Comparison of ENCODE assay signal across 8 mouse cellular contexts in the genomic region with DNA sequence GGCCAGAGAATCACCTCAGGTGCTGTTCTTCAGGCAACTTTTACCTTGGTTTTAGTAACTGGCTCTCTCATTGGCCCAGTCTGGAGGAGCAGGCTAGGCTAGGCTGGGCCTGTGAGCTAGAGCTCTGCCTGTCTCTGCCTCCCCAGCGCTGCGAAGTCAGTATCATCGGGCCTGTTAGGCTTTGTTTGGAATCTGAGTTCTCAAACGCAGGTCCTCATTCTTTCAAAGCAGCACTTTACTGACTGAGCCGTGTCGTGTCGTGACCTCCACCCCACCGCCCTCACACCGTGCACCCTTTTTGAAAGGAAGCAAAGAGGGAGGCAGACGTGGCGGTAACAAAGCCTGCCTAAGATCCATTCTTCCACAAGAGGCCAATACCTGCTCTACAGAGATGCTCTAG. TPM values are rescaled to one million over a fixed set of nuclear protein-coding genes. Genes with fewer than 3 reads are reported as not detected.
DNase-seq lines count a peak whose midpoint lies in the region; ATAC-seq and TF ChIP-seq lines count a peak whose summit lies in the region.

No protein-coding gene starts in this region.

- peak overlapping the region; percentile 52 for H3K27ac ChIP-seq in liver, adult 2 months (replicated peaks; ENCODE audit: insufficient read depth, low read depth, low read length)
- H3K27ac ChIP-seq in embryonic facial prominence, embryonic 11.5 days (replicated peaks; ENCODE audit: low read depth, low read length) = no peak overlapping the region
- H3K27ac ChIP-seq in midbrain, embryonic 16.5 days (ENCODE audit: low read length) = peak overlapping the region; percentile 39

- H3K9ac ChIP-seq in liver, adult 2 months (ENCODE audit: low read depth, low read length) = peak overlapping the region; percentile 56
- H3K9ac ChIP-seq in embryonic facial prominence, embryonic 11.5 days (replicated peaks; ENCODE audit: low read length) = peak overlapping the region; percentile 37; the same call in 1 of the 2 replicates
- H3K9ac ChIP-seq in midbrain, embryonic 16.5 days (ENCODE audit: low read depth, low read length) = peak overlapping the region; percentile 56; the same call in 1 of the 2 replicates

- no peaks in the 10 kb centered on the region for H3K27me3 ChIP-seq in liver, adult 2 months (ENCODE audit: control insufficient read depth, insufficient read depth, low read length)
- no peaks in the 10 kb centered on the region for H3K27me3 ChIP-seq in embryonic facial prominence, embryonic 11.5 days (ENCODE audit: control insufficient read depth, insufficient read depth, low read length)
- H3K27me3 ChIP-seq in midbrain, embryonic 16.5 days (ENCODE audit: control insufficient read depth, insufficient read depth, low read depth, low read length) = no peaks in the 10 kb centered on the region

- WGBS in liver, adult 2 months = 39% methylated on average over 11 of the region's 11 CpGs
- 45% methylated on average over 11 of the region's 11 CpGs for WGBS in embryonic facial prominence, embryonic 11.5 days
- 31% methylated on average over 11 of the region's 11 CpGs for WGBS in midbrain, embryonic 16.5 days

- DNase-seq in liver, adult 2 months (ENCODE audit: extremely low read depth, low read depth, low spot score) = no peak
- DNase-seq in liver = no peak
- DNase-seq in embryonic facial prominence, embryonic 11.5 days (ENCODE audit: low spot score) = no peak
- DNase-seq in ovary, adult 18-20 months (ENCODE audit: low spot score) = no peak
- no peak for DNase-seq in layer of hippocampus, postnatal 14 days (ENCODE audit: low spot score in 2 of 2)
- no peak for DNase-seq in layer of hippocampus, adult 8-10 months (ENCODE audit: low spot score in 2 of 2)

- ATAC-seq in embryonic facial prominence, embryonic 11.5 days (replicated peaks; ENCODE audit: insufficient number of reproducible peaks, low FRiP score, low TSS enrichment, low read depth) = no peak
- ATAC-seq in inflammation-experienced regulatory T-cells, adult 6 months = peak; percentile 9
- ATAC-seq in midbrain, embryonic 16.5 days = no peak

- H3K4me2 ChIP-seq in embryonic facial prominence, embryonic 11.5 days (ENCODE audit: low read depth, low read length) = peak overlapping the region; percentile 40
- peak overlapping the region; percentile 81 for H3K4me2 ChIP-seq in midbrain, embryonic 16.5 days (ENCODE audit: low read length)

- TF ChIP-seq POLR2A in liver, adult 2 months (IDR thresholded peaks at IDR 0.05; ENCODE audit: extremely low read depth, insufficient read depth, low read length) = no peak

- peaks cover 13% of the 10 kb centered on the region; the same call in 1 of the 2 replicates for H3K4me1 ChIP-seq in liver, adult 2 months (ENCODE audit: control insufficient read depth, insufficient read depth, low read length)
- no peaks in the 10 kb centered on the region for H3K4me1 ChIP-seq in embryonic facial prominence, embryonic 11.5 days (ENCODE audit: control insufficient read depth, insufficient read depth, low read length)
- peaks cover 25% of the 10 kb centered on the region for H3K4me1 ChIP-seq in midbrain, embryonic 16.5 days (ENCODE audit: control insufficient read depth, insufficient read depth, low read length)

- peak overlapping the region; percentile 40 for H3K4me3 ChIP-seq in liver, adult 2 months (ENCODE audit: insufficient read depth, low read depth, low read length)
- peak overlapping the region; percentile 96 for H3K4me3 ChIP-seq in embryonic facial prominence, embryonic 11.5 days (ENCODE audit: low read depth, low read length)
- H3K4me3 ChIP-seq in midbrain, embryonic 16.5 days (ENCODE audit: low read depth, low read length) = peak overlapping the region; percentile 90

- peaks cover 13% of the 10 kb centered on the region; the same call in 1 of the 2 replicates for H3K79me2 ChIP-seq in liver, adult 2 months (ENCODE audit: control insufficient read depth, insufficient read depth, low read length)

- no peaks in the 10 kb centered on the region for H3K36me3 ChIP-seq in liver, adult 2 months (ENCODE audit: control insufficient read depth, insufficient read depth, low read length)
- no peaks in the 10 kb centered on the region for H3K36me3 ChIP-seq in embryonic facial prominence, embryonic 11.5 days (replicated peaks; ENCODE audit: control insufficient read depth, insufficient read depth, low read depth, low read length)
- H3K36me3 ChIP-seq in midbrain, embryonic 16.5 days (ENCODE audit: control insufficient read depth, insufficient read depth, low read length) = no peaks in the 10 kb centered on the region

- TF ChIP-seq CTCF in liver, adult 2 months (IDR thresholded peaks at IDR 0.05; ENCODE audit: low read depth, low read length) = no peak

- H3K9me3 ChIP-seq in embryonic facial prominence, embryonic 11.5 days (replicated peaks; ENCODE audit: control insufficient read depth, low read length) = no peaks in the 10 kb centered on the region
- H3K9me3 ChIP-seq in midbrain, embryonic 16.5 days (replicated peaks; ENCODE audit: control insufficient read depth, low read length, poor library complexity, severe bottlenecking) = no peaks in the 10 kb centered on the region

RNA-seq across cellular contexts. Expression of gene Wasf2, which starts 0.9 kb away (rescaled TPM):
- total RNA-seq in liver, adult 2 months (2014; rRNA removed) = 6.0 and 10.7 TPM in 2 replicates
- 12.3 and 17.0 TPM in 2 replicates for polyA plus RNA-seq in liver, adult 2 months (2012; rRNA removed)
- 66.9 and 75.9 TPM in 2 replicates for polyA plus RNA-seq in embryonic facial prominence, embryonic 11.5 days (2014; fragmentation: Nextera tagmentation; extraction: Ambion mirVana)
- polyA plus RNA-seq in inflammation-experienced regulatory T-cells, adult 6 months (2017; shearing (Covaris generic)) = 100 to 1,000 TPM in 1 of 3 experiments, 10 to 100 TPM in 2; 70.4 to 110 (median 79.7) TPM
- polyA plus RNA-seq in midbrain, embryonic 16.5 days (2015; fragmentation: Nextera tagmentation; extraction: Ambion mirVana) = 20.1 and 27.1 TPM in 2 replicates
- total RNA-seq in layer of hippocampus, postnatal 14 days (2021) = 10 to 100 TPM; 37.4 to 45.0 TPM
- total RNA-seq in layer of hippocampus, adult 8-10 months (2022) = 10 to 100 TPM; 35.7 to 48.2 (median 46.7) TPM

Comparison
In these comparisons a context has a peak if more than half of its experiments do, and no peak if none do; other contexts are left out.
1. H3K4me3 ChIP-seq: peak in every context shown above with its lines; median percentile 96 in embryonic facial prominence, embryonic 11.5 days; 90 in midbrain, embryonic 16.5 days; 40 in liver, adult 2 months.